Mouse (Mus musculus) ovary, adult 18-20 months (tissue): Measurements from ENCODE around the gene Tbxas1.

Source experiments
- DNase-seq: peaks from one replicate; pipeline ENCODE4 v3.0.0; 2022; ENCODE audit warnings: low spot score, mixed read lengths

Gene Tbxas1

DNA sequence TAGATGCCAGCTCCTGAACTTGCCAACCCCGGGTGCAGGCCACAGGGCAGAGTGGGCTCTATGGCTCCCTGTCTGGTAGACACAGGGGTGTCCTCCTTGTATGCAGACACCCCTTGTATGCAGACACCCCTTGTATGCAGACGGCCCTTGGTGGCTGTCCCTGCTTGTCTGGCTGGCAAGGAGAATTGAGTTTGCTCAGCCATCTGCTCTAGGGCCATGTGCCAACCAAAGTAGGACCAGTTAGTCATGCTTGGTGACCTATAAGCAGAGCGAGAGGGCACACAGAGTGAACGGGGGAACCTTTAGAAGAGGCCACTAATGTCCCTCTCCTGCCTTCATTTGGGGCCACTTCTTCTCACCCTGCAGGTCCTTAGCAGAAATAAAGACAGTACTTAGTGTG is 177.4 kb downstream of the Tbxas1 start:
- DNase-seq, result no peak

DNA sequence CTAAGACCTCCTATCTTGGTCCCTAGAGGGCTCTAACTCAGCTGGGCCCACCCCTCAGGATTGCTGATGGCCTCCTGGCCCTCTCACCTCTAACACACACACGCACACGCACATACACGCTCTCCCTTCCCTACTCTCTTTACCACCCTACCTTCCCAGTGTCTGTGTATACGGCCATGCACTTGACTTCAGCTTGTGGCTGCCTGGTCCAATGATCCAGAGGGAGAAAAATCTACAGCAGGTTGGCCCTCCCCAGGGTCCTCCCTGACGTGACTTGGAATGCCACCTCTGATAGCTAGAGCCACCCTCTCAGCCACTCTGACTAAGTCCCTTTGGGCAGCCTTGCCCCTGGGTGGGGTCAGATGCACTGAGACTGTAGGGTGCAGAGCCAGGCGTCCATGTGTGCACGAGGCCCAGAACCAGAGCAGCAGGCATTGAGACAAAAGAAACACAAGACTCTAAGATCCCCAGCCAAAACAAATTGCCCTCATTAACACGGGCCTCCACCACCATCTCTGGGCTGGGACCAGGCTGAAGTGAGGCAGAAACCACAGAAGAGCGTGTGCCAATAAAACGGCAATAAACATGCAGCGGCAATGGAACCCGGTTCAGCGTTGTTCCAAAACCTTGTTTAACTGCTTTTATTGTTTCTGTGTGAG is 179.1 kb downstream of the Tbxas1 start:
- DNase-seq, result no peak

DNA sequence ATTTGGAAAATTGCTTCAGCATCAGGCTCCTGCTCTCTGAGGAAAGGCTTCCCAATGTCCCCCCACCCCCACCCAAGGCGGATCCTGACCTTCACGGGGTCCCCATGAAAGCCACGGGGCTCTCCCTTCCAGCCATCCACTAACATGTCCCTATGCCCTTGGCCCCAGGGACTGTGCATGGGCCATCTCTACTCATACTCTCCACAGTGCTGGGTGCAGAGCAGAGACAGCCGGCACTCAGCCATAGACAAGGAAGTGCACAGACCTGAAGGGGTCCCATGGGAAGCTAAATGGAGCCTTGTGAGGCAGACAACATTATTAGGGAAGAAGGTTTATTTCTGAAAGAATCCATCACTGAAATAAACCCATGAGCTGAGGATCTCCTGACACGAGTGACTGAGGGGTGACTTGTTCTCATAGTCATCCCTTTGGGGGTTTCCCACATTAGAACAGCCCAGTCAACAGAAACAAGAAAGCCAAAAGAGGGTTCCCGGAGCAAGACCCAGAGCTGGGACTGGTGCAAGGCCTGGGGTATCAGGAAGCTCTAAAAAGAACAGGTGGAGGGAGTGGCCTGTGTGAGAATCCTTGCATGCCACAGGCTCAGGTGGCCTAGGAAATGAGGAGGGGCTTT is 179.8 kb downstream of the Tbxas1 start:
- no peak for DNase-seq

DNA sequence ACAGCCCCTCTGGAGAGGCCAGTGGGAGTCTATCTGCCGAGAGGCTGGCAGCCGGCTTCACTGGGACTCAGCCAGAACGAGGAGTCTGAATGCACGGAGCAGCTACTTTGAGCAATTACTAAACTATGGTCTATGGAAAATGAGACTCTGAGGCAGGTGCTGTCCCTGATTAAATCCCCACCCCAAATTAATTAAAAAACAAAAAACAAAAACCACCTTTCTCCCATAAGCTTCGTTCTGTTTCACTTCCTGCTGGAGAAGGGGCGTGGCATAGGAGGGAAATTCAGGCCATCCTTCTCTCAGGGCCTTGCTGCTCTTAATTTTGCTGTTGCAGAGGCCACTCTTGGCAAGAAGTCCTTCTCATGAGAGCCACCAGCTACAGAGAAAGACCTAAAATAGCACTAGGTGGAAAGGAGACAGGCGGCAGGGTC is 180.6 kb downstream of the Tbxas1 start:
- DNase-seq, result no peak

DNA sequence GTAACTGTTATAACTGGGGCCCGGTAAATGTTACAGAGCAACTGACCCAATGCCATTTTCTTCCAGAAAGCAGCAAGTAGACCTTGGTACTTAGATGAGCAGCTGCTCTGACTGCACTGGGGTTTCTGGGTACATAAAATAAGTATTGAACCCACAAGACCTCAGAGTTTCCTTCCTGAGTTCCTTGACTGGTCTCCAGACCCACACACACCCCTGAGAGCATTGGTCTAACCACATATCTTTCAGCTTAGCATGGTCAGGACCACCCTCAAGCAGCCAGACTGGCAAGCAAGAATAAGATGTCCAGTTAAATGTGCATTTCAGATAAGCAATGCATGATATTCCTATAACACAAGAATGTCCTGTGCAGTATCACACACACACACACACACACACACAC is 182.0 kb downstream of the Tbxas1 start:
- no peak for DNase-seq

DNA sequence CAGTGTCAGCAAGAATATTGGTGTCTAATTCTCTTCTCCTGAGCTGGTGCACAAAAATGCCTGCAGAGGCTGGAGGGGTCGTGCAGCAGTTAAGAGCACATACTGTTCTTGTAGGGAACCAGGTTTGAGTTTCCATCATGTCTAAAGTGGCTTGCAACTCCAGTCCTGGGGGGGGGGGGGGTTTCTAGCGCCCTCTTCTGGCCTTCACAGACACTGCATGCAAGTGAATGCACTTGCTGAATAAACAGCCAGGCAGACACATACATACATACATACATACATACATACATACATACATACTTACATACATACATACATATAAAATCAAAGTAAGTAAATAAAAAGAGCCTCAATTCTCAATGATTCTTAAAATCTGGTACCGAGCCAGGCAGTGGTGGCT is 183.2 kb downstream of the Tbxas1 start:
- no peak for DNase-seq

DNA sequence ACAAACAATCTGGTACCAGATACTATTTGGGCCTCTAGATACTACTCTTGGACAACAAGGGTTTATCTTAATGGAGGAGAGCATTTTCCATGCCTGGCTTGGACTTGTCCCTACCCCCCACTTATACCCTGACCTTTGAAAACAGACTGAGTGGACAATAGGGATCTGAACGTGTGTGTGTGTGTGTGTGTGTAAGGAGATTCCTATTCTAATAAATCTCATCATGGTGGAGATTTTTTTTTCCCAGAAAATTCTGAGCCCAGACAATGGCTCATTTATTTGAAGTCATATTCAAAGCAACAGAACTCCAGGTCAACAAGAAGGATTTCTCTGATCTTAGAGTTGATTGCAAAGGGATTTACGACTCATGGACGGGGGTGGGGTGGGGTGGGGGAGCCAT is 183.7 kb downstream of the Tbxas1 start:
- no peak for DNase-seq

DNA sequence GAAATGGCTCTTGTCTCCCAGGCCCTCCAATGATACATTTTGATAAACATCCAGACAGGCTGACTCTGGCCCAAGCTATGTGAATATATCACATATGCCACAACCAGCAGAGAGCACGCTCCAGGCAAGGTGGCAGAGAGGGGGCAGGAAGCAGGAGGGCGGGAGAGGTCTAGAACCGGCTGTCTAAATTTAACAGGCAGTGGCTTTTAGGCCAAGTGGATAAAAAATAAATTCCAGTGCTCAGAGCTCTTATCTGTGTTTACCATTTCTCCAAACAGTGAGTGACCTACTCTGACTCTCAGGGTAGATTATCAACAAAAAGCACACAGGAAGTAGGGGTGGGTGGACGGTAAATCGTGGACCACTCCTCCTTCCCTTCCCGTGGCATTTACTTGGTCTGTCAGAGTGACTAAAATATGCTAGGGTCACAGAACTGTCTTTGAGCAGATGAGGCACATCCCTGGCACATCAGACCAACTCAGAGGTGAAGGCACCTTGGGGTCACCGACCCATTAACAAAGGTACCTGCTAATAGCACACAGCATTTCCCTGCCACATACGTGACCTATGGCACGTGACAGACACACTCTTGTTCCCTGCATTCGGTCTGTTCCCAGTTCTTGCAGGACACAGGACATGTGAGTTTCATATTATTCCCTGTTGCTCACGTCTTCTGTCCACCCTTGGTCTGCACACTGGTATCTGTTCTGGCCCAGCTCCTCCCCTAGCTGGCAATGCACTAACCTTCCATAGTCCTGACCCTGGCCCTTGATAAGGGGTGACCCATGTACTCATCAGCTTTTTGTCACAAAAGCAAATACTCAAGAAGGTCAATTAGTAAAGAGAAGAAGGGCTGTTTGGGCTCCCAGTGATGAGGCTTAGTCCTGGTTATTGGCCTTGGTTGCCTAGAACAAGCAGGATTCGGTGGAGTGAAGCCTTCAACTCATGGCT is 184.6 kb downstream of the Tbxas1 start:
- peak; percentile 13 for DNase-seq

DNA sequence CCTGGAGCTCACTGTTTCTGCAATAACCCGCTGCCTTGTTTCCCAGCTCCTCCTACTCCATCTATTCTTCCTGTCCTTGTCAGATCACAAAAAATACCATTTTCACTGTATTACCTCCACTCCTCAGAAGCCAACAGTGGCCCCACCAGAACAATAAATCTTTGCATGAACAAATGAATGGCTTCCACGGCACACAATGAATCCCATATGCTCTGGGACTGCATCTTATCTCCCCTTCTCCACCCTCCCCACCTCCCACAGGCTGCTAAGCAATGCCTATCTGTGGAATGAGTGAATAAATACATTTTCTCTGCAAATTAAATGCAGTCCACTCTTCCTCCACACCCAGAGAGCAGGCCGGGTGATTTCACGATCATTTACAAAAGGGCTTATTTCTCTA is 186.0 kb downstream of the Tbxas1 start:
- no peak for DNase-seq

DNA sequence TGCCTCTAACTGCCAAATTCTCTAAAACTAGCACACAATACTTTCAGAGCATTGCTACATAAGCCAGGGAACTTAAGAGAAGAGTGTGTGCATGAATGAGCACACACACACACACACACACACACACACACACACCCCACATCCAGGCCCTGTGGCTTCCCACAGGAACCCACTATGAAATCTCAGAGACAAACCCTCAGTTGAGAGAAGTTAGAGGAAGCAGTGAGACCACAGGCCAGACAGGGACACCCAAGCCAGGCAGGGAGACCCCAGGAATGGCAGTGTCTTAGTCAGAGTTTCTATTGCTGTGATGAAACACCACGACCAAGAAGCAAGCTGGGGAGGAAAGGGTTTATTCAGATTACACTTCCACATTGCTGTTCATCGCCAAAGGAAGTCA is 188.3 kb downstream of the Tbxas1 start:
- DNase-seq, result no peak

DNA sequence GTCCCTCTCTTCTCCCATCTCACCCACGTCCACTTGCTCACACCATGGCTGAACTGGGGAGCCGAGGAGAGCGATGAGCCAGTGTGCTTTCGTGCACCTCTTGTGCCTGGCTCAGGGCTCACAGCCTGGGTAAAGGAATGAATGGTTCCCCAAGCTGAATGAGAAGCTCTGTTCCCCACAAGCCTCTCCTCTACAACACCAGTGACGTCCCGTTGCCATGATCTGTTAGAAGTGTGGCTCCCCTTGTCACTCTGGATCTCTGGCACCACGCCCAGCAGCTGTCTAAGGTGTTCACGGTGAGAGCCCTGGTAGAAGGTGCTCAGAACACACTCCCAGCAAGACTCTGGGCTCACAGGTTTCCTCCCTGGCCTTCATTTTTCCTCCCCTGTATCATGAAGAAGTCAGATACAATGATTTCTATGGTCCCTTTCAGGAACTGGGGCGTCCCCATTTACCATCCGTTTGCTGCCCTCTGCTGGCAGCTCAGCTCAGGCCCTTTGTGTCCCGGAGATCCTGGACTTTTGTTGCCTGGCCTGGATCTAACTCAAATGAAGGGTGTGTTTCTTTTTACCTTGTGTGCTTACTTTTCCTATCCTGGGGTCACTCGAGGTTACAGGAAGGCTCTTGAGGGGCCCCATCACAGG is 191.9 kb downstream of the Tbxas1 start:
- peak; percentile 43 for DNase-seq

DNA sequence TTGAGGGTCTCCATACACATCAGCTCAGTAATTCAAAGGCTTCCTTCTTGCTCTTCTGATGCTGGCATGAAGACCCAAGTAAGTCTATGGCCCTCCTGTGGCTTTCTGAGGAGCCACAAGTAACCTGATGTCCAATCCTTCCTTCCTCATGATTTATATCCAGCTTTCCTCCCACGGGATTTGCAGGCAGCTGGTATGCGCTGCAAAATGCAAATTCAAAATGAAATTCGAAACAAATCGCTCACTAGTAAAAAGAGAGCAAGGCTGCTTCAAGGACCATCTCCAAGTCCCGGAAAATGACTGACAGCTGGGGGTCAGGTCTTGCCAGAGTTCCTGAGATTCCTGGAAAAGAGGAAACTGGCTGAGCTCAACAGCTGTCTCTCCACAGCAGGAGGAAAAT is 197.5 kb downstream of the Tbxas1 start:
- DNase-seq, result no peak

DNA sequence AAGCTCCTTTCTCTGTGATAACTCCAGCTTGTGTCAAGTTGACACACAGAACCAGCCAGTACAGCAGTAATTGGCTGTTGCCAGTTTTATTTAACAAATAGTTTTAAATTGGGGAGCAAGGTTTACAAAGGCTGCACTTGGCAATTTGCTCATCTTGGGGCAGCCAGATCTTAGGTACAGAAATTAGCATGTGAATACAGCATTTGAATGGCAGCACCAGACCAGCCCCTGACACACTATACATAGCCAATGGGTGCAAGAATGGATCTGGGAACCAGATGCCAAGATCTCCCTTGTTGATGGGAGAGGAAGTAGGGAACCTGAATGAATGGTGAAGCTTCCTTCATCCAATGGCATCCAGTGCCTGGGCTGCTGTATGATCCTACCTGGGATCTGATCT is 199.0 kb downstream of the Tbxas1 start:
- no peak for DNase-seq

DNA sequence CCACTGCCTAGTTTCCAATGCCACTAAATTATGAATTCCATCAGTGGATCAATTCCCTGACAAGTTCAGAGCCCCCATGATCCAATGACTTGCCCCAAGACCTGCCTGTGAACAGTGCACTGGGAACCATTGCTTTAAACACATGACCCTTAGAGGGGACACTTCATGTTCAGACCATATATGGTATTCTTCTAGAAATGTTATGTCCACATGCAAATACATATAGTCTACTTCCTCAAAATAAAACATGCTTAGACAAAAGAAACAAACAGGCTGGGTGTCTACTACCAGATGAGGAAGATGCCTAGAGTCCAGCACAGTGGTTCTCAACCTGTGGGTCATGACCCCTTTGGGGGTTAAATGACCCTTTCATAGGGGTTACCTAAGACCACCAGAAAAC is 201.3 kb downstream of the Tbxas1 start:
- no peak for DNase-seq

DNA sequence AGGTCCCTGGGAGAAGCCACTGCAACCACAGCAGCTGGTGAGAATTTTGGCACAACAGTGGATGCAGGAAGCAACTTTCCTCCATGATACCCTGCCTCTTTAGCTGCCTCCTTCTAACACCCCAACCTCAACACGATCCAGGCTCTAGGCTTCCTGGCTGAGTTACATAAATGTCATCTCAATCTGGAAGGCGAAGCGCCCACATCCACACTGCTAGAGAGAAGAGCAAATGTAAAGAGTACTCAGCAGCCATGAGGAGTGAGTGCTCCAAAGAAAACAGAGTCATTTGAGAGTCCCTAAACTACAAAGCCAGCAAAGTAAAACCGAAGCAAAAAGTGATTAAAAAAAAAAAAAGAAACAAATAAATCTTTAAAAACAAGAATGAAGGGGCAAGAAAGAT is 229.4 kb downstream of the Tbxas1 start:
- no peak for DNase-seq

DNA sequence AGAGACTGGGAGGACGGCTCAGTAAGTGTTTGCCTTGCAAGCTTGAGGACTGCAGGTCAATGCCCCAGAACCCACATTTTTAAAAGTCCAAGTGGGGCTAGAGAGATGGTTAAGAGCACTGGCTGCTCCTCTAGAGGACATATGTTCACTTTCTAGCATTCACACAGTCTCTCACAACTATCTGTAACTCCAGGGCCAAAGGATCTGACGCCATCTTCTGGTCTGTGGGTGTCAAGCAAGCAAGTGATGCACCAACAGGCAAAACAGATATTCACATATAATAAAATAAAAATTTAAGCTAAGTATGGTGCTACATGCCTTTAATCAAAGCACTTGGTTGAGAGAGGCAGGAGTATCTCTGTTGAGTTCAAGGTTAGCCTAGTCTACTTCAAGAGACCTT is 231.6 kb downstream of the Tbxas1 start:
- no peak for DNase-seq

DNA sequence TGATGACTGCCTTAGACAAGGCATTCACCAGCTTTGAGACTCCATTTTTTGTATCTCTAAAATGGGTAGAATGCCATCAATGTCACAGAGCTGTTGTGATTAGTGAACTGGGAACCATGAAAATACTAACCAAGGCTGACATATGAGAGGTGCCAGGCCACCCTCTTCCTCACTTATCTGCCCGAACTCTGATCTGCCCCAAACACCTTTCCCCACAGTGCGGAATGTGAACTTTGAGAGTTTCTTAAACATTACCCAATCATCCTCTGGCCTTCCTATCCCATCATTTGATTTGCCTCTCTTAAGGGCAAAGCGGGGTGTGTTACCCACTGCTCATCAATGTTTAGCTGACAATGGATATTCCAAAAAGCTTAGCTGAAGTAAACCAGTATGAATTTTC is 237.5 kb downstream of the Tbxas1 start:
- DNase-seq, result no peak

DNA sequence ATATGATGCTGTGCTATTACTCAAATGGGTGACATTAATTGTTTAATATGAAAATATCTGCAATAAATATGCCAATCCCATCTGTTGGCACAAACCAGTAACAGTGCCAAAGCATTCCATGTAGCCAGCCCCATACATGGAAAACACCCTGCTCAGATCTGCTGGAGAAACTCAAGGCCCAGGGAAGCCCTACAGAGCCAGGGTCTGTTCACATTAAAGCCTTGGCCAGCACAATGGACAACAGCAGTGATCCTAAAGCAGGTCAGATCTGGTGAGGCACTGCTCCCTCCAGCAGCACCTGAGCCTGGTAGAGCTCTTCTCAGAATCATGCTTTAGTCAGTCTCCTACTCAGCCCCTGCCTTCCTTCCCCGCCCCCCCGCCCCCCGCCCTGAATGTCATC is 237.9 kb downstream of the Tbxas1 start:
- no peak for DNase-seq

DNA sequence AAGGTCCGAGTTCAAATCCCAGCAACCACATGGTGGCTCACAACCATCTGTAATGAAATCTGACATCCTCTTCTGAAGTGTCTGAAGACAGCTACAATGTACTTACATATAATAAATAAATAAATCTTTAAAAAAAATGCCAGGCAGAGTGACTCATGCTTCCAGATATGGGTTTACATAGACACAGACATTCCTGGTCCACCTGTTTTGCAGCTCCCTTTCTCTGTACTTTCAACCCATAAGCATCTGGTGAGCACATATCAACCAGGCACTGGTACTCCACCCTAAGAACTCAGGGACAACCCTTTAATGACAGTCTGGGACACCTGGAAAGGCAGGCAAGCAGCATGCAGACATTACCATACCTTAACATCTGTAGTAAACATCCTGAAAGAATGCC is 240.2 kb downstream of the Tbxas1 start:
- no peak for DNase-seq

DNA sequence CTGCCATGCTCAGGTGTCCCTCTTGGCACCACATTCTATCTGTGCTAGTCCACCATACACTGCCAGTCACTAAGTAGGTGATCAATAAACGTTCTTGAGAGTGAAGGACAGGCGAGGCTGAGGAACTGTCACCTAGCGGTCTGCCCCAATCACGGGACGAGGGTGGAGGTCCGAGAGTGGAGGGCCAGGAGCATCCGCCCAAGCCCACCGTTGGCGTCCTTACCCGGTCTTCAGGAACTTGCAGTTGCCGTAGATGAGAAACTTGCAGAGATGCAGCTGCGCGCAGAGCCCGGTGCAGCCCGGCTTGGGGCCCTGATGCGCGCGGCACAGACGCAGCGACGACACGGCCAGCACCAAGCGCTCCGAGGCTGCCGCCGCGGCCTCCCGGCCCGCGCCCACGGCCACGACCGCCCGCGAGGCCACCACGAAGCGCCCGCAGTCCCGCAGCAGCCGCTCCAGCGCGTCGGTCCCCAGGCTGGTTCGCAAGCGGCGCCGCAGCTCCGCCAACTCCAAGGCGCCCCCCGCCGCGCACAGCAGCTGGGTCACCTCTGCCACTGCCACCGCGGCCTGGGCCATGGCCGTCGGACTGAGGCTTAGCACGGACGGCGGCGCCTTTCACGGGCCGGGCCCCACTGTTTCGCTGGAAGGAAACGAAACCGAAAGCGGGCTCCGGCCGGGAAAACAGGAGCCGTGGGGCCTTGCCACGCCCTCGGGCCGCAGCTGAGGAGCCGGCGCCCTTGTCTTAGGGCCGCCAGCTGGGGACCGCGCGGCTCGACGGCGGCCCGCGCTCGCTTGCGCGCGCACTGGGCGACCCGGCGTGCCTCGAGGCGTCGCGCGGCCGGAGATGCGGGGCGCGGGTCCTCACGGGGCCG is 242.6 kb downstream of the Tbxas1 start, which contains the start of gene Parp12:
Gene Parp12, minus strand, starts transcription at position 766 of the 872 bp plus-strand sequence.
- peak; percentile 73 for DNase-seq

DNA sequence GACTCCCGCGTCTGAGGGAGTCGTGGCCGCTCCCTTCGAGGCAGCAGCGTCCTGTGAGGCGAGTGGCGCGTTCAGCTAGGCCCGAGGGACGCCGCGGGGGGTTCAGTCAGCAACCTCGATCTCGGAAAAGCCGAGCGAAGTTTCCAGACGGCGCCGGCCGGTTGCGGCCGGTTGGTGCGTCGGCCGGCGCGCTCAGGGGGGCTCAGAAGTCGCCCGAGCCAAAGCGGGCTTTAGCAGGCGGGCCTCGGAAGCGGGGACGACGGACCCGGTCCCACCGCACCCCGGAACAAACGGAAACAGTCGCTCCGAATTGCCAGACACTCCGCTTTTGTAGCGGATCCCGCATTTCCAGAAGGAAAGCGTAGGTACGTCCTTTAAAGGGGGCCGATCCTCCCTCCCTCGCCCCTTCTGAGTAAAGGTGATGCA is 243.3 kb downstream of the Tbxas1 start:
- DNase-seq, result no peak
